Mouse (Mus musculus) liver, embryonic 13.5 days (tissue): ENCODE data around the gene Tff3. TPM values are rescaled to one million over a fixed set of nuclear protein-coding genes. Genes with fewer than 3 reads are reported as not detected.

Experiments
- polyA plus RNA-seq: library from polyadenylated mRNA; unstranded; fragments of >200 nt; fragmentation: Nextera tagmentation; extraction: Ambion mirVana; gene quantifications from 2 replicates; pipeline ENCODE4 v1.2.1, GENCODE M21; 2015

The Tff3 gene
- polyA plus RNA-seq, 1 experiment from 2014 or later, result 6.0 TPM

Other genes with a start within 250 kb of the Tff3 start
- not detected in 2 replicates for gene Glp1r, start 227.8 kb downstream of the Tff3 start, polyA plus RNA-seq
- gene Umodl1, start 175.0 kb downstream of the Tff3 start, polyA plus RNA-seq, result 0.12 and 0.14 TPM in 2 replicates
- 6.1 and 6.2 TPM in 2 replicates for gene Abcg1, start 72.0 kb downstream of the Tff3 start, polyA plus RNA-seq
- gene Tff2, start 14.6 kb upstream of the Tff3 start, polyA plus RNA-seq, result not detected in 2 replicates
- gene Tff1, start 35.6 kb upstream of the Tff3 start, polyA plus RNA-seq, result 0.43 TPM in 1 of 2 replicates, not detected in the other
- 0.12 and 0.16 TPM in 2 replicates for gene Tmprss3, start 69.3 kb upstream of the Tff3 start, polyA plus RNA-seq
- 18.8 and 19.9 TPM in 2 replicates for gene Ubash3a, start 78.2 kb upstream of the Tff3 start, polyA plus RNA-seq
- 0.19 and 0.20 TPM in 2 replicates for gene Rsph1, start 147.7 kb upstream of the Tff3 start, polyA plus RNA-seq
- 2.9 and 3.9 TPM in 2 replicates for gene Slc37a1, start 157.1 kb upstream of the Tff3 start, polyA plus RNA-seq